Mouse (Mus musculus): ENCODE measurements around the gene Efs.
"Not testable (repeated sequence)": the region's sequence is repeated elsewhere in the genome, so short reads cannot be mapped to it uniquely, and the experiment has no call there.

Efs gene

DNA sequence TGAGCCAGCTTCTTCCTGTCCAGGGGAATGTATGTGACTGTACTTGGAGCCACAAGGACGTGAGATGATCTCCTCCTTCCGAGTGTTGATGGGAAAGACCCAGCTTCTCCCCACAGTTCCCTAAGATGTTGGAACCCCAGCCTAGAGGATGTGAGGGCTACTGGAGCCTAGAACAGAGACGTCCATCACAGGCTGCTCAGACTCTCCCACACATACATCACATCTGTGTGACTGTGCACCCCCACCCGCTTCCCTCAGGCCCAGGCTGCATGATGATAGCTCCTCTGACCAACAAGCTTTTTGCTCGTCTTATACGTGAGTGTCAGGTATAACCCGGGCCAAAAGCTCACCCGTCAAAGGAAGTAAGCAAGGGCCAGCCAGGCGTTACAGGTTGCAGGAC lies 22.9 kb upstream of the Efs start:
- DNase-seq (ENCODE audit: low spot score in 2 of 2) = no peak

DNA sequence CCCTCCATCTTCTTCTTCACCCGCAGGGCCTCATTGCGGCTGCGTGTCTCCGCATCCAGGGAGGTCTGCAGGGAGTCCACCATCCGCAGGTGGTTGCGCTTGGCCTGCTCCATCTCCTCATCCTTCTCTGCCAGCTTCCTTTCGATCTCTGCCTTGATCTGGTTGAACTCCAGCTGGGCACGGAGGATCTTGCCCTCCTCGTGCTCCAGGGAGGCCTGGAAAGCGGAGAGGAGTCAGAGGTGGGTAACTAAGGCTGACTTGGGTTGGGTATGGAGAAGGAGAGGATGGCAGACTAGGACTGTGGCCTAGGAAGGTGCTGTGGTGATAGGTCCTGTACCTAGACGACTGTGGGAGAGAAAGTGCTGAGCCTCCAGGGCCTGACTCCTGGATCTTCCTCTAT lies 21.1 kb upstream of the Efs start:
- DNase-seq (ENCODE audit: low spot score in 2 of 2) = not testable (repeated sequence)

DNA sequence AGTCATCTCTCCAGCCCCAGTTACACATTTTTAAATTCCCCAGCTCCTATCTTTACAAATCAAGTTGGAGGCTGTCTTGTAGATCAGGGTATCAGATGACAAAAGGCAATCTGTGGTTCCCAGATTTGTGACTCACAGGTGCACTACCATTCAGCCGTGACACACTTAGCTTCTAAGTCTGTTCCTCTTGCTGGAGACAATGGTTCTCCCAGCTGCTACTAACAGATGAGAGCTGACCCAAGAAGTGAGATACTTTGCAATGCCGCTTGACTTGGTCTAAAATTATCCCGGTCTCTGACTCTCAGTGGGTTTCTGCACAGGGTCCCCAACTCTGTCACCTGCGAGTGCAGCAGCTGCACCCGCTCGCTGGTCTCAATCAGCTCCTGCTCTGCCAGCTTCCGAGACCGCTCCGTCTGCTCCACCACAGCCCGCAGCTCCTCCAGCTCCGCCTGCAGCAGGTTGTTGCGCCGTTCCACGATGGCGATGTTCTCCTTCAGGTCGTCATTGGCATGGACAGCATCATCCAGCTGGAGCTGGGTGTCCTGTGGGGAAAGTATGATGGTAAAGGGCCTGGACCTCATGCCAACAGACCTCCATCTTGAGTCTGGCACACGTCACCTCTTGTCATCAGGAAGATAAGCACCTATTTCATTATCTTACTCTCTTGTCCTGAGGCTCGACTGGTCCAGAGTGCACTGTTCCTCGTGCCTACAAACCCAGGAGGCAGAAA lies 20.2 kb upstream of the Efs start:
- no peak for DNase-seq (ENCODE audit: low spot score in 2 of 2)

DNA sequence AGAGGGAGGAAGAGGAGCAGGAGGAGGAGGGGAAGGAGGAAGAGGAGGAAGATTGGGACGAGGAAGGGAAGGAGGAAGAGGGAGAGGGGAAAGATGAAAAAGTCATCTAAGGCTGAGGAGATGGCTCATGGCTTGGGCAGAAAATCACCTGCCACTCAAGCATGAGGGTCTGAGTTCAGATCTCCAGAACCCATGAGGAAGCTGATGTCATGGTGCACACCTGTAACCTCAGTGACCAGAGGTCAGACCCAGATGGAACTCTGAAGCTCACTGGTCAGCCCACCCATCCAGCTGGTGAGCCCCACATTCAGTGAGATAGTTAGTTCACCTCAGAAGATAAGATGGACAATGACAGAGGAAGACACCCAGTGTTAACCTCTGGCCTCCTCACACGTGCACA lies 19.0 kb upstream of the Efs start:
- no peak for DNase-seq (ENCODE audit: low spot score in 2 of 2)

DNA sequence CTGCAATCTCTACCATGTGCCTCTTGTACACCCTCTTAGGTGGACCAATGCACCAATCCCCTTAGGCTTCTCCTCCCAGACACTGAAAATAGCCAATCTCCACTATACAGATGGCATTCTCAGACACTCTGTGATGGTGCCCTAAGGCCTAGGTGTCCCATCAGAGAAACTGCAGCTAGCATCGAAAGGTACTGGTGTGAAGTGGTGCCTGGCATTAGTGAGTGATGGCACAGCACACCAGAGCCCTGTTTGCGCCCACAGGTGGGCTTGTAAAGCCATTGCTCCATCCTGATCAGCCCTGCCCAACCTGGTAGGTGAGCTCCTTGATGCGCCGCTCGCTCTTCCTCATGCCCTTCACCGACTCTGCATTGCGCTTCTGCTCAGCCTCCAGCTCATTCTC lies 18.0 kb upstream of the Efs start:
- no peak for DNase-seq (ENCODE audit: low spot score in 2 of 2)

DNA sequence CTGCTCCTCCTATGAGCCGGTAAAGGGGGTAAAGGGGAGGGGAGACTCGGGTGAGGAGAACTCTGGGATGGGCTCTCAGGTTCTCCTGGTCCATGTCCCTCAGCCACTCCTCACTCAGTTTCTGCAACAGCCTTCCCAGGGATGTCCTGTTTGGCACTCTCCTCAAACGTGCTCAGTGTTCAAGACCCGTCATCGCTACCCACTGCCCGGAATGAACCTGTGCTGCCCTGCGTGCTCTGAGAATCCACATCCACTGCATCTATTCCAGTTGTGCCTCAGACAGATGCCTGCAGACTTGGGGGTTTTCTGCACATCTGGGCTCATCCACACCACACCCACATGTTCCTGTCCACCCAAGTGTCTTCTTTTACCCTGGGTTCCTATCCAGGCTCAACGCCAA lies 16.6 kb upstream of the Efs start:
- no peak for DNase-seq (ENCODE audit: low spot score in 2 of 2)

GRCm38 (mm10) chr14:54941024-54941978 lies 15.4 kb upstream of the Efs start:
- DNase-seq (ENCODE audit: low spot score in 2 of 2) = no peak

DNA sequence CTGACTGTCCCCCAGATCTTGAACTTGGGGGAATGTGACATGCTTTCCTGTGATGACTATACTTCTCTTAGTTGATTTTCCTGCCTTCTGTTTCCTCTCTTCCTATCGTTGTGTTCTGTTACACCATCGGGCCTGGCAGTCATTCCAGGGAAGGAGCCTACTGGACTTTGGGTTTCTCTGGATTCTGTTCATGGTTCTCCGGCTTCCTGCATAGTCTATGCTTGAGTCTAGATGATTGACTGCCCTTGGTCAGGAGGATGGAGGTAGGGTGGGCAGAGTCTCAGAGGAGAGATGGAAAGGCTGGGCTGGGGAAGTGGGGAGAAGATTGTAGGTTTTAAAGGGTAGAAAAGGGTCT lies 14.2 kb upstream of the Efs start:
- DNase-seq (ENCODE audit: low spot score in 2 of 2) = no peak

GRCm38 (mm10) chr14:54939434-54940175 lies 13.7 kb upstream of the Efs start:
- DNase-seq (ENCODE audit: low spot score in 2 of 2) = peak; percentile 41 to 55

GRCm38 (mm10) chr14:54938431-54939219 lies 12.7 kb upstream of the Efs start:
- DNase-seq (ENCODE audit: low spot score in 2 of 2) = no peak

- no peak for DNase-seq (ENCODE audit: low spot score in 2 of 2)
Observed at GRCm38 (mm10) chr14:54937361-54938182, 11.6 kb upstream of the Efs start.

GRCm38 (mm10) chr14:54936831-54937160 lies 10.9 kb upstream of the Efs start:
- no peak for DNase-seq (ENCODE audit: low spot score in 2 of 2)

- DNase-seq (ENCODE audit: low spot score in 2 of 2) = peak; percentile 59 to 65
Observed at GRCm38 (mm10) chr14:54935904-54936830, 10.2 kb upstream of the Efs start, which contains the start of gene Cmtm5. Cmtm5 (plus strand) TSS chr14:54936261.

DNA sequence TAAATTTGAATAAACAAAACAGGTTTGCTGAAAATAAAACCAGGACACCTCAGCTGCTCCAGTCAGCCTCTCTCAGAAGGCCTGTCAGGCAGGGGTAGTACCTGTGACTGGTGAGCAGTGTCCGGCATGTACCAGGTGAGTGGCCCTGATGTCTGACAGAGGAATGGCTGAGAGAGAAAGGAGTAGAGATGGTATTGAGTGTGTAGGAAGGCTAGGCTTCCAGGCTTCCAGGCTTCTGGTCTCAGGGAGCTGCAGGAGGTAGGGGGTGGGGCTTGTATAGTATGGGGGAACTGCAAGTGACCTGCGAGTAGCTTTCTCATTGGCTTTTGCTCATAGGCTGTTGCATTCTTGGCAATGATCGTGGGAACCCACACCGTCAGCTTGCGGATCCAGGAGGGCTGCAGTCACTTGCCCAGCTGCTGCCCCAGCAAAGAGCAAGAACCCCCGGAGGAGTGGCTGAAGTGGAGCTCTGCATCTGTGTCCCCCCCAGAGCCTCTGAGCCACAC lies 6.8 kb upstream of the Efs start, which contains the start of gene Il25:
Gene Il25, plus strand, starts transcription at position 51 of the 506 bp plus-strand sequence.
- DNase-seq (ENCODE audit: low spot score in 2 of 2) = no peak

DNA sequence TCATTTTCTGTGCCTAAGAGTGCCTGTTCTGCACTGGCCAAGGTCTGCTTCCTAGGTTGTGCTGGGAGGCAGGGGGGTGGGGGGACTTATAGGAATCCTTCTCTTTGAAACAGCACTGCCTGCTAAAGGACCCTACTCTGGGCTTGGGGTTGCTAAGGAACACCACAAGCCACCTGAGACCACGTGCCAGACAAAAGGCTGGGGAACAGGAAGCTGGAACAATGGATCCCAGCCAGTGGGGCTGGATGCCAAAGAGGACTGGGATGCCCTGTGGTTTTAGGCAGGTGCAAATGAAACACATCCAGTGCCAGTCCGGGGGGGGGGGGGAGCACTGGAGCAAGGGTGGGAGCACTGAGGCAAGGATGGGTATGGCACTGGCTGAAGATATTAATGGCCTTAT lies 4.5 kb upstream of the Efs start:
- DNase-seq (ENCODE audit: low spot score in 2 of 2) = no peak

DNA sequence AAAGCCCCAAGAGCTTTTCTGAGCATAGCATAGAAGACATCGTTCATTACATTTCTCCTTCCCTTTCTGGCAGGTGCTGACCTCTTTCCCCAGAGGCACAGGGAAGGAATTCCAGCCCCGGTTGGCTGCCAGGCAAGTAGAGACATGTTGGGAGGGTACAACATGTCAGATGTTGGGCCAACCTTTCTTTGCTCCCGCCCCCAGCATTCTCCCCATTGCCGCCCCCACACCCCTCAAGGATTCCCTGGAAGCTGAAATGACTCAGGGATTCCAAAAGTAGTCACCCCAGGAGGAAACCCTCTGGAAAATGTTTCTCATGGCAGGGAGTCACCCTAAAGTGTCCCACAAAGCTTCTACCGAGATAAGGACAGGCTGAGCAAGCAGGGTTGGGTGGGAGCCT lies 3.9 kb upstream of the Efs start:
- no peak for DNase-seq (ENCODE audit: low spot score in 2 of 2)

- DNase-seq (ENCODE audit: low spot score in 2 of 2) = no peak
Observed at GRCm38 (mm10) chr14:54927296-54927695, 1.4 kb upstream of the Efs start.

GRCm38 (mm10) chr14:54926401-54927158 lies 654 bp upstream of the Efs start:
- peak; percentile 31 to 40 for DNase-seq (ENCODE audit: low spot score in 2 of 2)
